Mouse (Mus musculus) telencephalon, adult 2 months (tissue): ENCODE measurements around the gene Col4a1.

ENCODE experiments used
- DNase-seq: peaks from one replicate; pipeline ENCODE4 v3.0.0-alpha.2; 2011; ENCODE audit warnings: low read depth, low spot score

The Col4a1 gene

GRCm38 (mm10) chr8:11234151-11234878 lies 78.3 kb downstream of the Col4a1 start:
- DNase-seq: no peak

GRCm38 (mm10) chr8:11233009-11233408 lies 79.6 kb downstream of the Col4a1 start:
- no peak for DNase-seq

GRCm38 (mm10) chr8:11230277-11230676 lies 82.3 kb downstream of the Col4a1 start:
- DNase-seq: no peak

GRCm38 (mm10) chr8:11227421-11227820 lies 85.2 kb downstream of the Col4a1 start:
- no peak for DNase-seq

- no peak for DNase-seq
Observed at GRCm38 (mm10) chr8:11225577-11226434, 86.8 kb downstream of the Col4a1 start.

GRCm38 (mm10) chr8:11224178-11224577 lies 88.4 kb downstream of the Col4a1 start:
- DNase-seq: no peak

GRCm38 (mm10) chr8:11221353-11221752 lies 91.3 kb downstream of the Col4a1 start:
- no peak for DNase-seq

- no peak for DNase-seq
Observed at GRCm38 (mm10) chr8:11219282-11219681, 93.3 kb downstream of the Col4a1 start.

GRCm38 (mm10) chr8:11215231-11215630 lies 97.4 kb downstream of the Col4a1 start:
- peak; percentile 59 for DNase-seq

- no peak for DNase-seq
Observed at GRCm38 (mm10) chr8:11206509-11206908, 106.1 kb downstream of the Col4a1 start.

GRCm38 (mm10) chr8:11205532-11205931 lies 107.1 kb downstream of the Col4a1 start:
- DNase-seq: no peak

GRCm38 (mm10) chr8:11203260-11204110 lies 109.1 kb downstream of the Col4a1 start:
- DNase-seq: no peak

GRCm38 (mm10) chr8:11198650-11199049 lies 114.0 kb downstream of the Col4a1 start:
- DNase-seq: no peak

GRCm38 (mm10) chr8:11197988-11198387 lies 114.6 kb downstream of the Col4a1 start:
- no peak for DNase-seq

GRCm38 (mm10) chr8:11197261-11197660 lies 115.4 kb downstream of the Col4a1 start:
- no peak for DNase-seq

- no peak for DNase-seq
Observed at GRCm38 (mm10) chr8:11192719-11193324, 119.8 kb downstream of the Col4a1 start.

GRCm38 (mm10) chr8:11187581-11188271 lies 124.9 kb downstream of the Col4a1 start:
- DNase-seq: no peak

GRCm38 (mm10) chr8:11186456-11186855 lies 126.2 kb downstream of the Col4a1 start:
- DNase-seq: no peak

- DNase-seq: no peak
Observed at GRCm38 (mm10) chr8:11185672-11186071, 127.0 kb downstream of the Col4a1 start.

GRCm38 (mm10) chr8:11183611-11184031 lies 129.0 kb downstream of the Col4a1 start:
- no peak for DNase-seq

GRCm38 (mm10) chr8:11182606-11183005 lies 130.0 kb downstream of the Col4a1 start:
- no peak for DNase-seq
